Mouse (Mus musculus) heart, embryonic 14.5 days (tissue): Measurements from ENCODE around the gene Magi2. TPM values are rescaled to one million over a fixed set of nuclear protein-coding genes. Genes with fewer than 3 reads are reported as not detected.
"Not testable (repeated sequence)": the region's sequence is repeated elsewhere in the genome, so short reads cannot be mapped to it uniquely, and the experiment has no call there.

ENCODE experiments used
- ATAC-seq: fragments of 200-750 bp; cut with Nextera tagmentation; 2 replicates; pipeline ENCODE4 v1.8.0; 2017; ENCODE audit warnings: low read depth, moderate TSS enrichment; ENCODE audit not compliant: insufficient number of reproducible peaks, insufficient read depth, low FRiP score
- H3K27ac ChIP-seq, 2 experiments: fragments of 200-500 bp in 1 of 2; fragments of 300-500 bp in 1 of 2; sonication (generic) in 1 of 2; replicated peaks in 1 of 2; 2 replicates each; pipeline ENCODE4 v1.5.1; 2012 to 2014; ENCODE audit warnings: low read depth in 2 of 2, low read length in 2 of 2, control low read depth in 1 of 2, mild to moderate bottlenecking in 1 of 2, mixed read lengths in 1 of 2; ENCODE audit not compliant: control insufficient read depth in 1 of 2, insufficient read depth in 1 of 2
- H3K27me3 ChIP-seq: fragments of 300-500 bp; sonication (generic); 2 replicates; pipeline ENCODE4 v1.6.1; 2014; ENCODE audit warnings: mild to moderate bottlenecking, low read length, control low read depth; ENCODE audit not compliant: control insufficient read depth, insufficient read depth
- H3K36me3 ChIP-seq: fragments of 300-500 bp; sonication (generic); 2 replicates; pipeline ENCODE4 v1.6.1; 2014; ENCODE audit warnings: mild to moderate bottlenecking, control low read depth, low read length, mixed read lengths; ENCODE audit not compliant: control insufficient read depth, insufficient read depth
- H3K4me1 ChIP-seq, 2 experiments: fragments of 200-500 bp in 1 of 2; fragments of 300-500 bp in 1 of 2; sonication (generic) in 1 of 2; 2 replicates each; pipeline ENCODE4 v1.6.1; 2012 to 2014; ENCODE audit warnings: low read length in 2 of 2, control low read depth in 1 of 2, mixed read lengths in 1 of 2; ENCODE audit not compliant: control insufficient read depth in 2 of 2, insufficient read depth in 2 of 2
- H3K4me2 ChIP-seq: fragments of 300-500 bp; sonication (generic); 2 replicates; pipeline ENCODE4 v1.6.1; 2014; ENCODE audit warnings: mild to moderate bottlenecking, low read length
- H3K4me3 ChIP-seq, 2 experiments: fragments of 200-500 bp in 1 of 2; fragments of 300-500 bp in 1 of 2; sonication (generic) in 1 of 2; 2 replicates each; pipeline ENCODE4 v1.5.1; 2012 to 2014; ENCODE audit warnings: low read length in 2 of 2, mild to moderate bottlenecking in 2 of 2, control low read depth in 1 of 2, low read depth in 1 of 2, moderate library complexity in 1 of 2; ENCODE audit not compliant: control insufficient read depth in 1 of 2, insufficient read depth in 1 of 2
- H3K9ac ChIP-seq: fragments of 300-500 bp; sonication (generic); 2 replicates; pipeline ENCODE4 v1.6.1; 2014; ENCODE audit warnings: mild to moderate bottlenecking, low read length
- H3K9me3 ChIP-seq: fragments of 300-500 bp; sonication (generic); 2 replicates; pipeline ENCODE4 v1.6.1; 2016; ENCODE audit warnings: low read length, control low read depth; ENCODE audit not compliant: control insufficient read depth
- WGBS: fragments of 180-500 bp; shearing (Covaris S2); extraction: QIAGEN DNeasy Blood & Tissue Kit; methylation state at CpG from one replicate; pipeline ENCODE4 v1.1.7; 2014; 5-methylcytosine and 5-hydroxymethylcytosine counted together
- polyA plus RNA-seq: library from polyadenylated mRNA; unstranded; fragments of >200 nt; fragmentation: Nextera tagmentation; extraction: Ambion mirVana; gene quantifications from 2 replicates; pipeline ENCODE4 v1.2.1, GENCODE M21; 2014

Magi2 gene
- polyA plus RNA-seq, 1 experiment from 2014 or later = 3.4 TPM

- H3K9ac ChIP-seq = peak overlapping the region; percentile 82
- WGBS = under 1% methylated on average over 50 of the region's 57 CpGs
Observed at GRCm38 (mm10) chr5:20701483-20702421, 1474.9 kb downstream of the Magi2 start.

GRCm38 (mm10) chr5:20702480-20703303 lies 1475.9 kb downstream of the Magi2 start:
- ATAC-seq = no peak; the same call in 1 of the 2 replicates
- H3K4me2 ChIP-seq = peak overlapping the region; percentile 80
- H3K4me1 ChIP-seq = no peaks in the 10 kb centered on the region
- no peaks in the 10 kb centered on the region for H3K27me3 ChIP-seq
- H3K9ac ChIP-seq = peak overlapping the region; percentile 82
- peak overlapping the region; percentile 74 for H3K4me3 ChIP-seq
- peak overlapping the region; percentile 69 to 92 for H3K27ac ChIP-seq
- WGBS = under 1% methylated on average over 57 of the region's 57 CpGs
- no peaks in the 10 kb centered on the region for H3K9me3 ChIP-seq
- H3K36me3 ChIP-seq = no peaks in the 10 kb centered on the region

More at GRCm38 (mm10) chr5:20701483-20702421, 1474.9 kb downstream of the Magi2 start:
- Histone ChIP-seq H3K4me3 (peak overlapping the region; percentile 74), H3K4me1 (no peaks in the 10 kb centered on the region), H3K27me3 (no peaks in the 10 kb centered on the region), H3K27ac (peak overlapping the region; percentile 69 to 92), H3K9me3 (no peaks in the 10 kb centered on the region), H3K4me2 (peak overlapping the region; percentile 80), H3K36me3 (no peaks in the 10 kb centered on the region)
- ATAC-seq = peak; percentile 92

GRCm38 (mm10) chr5:20703304-20703700 lies 1476.5 kb downstream of the Magi2 start:
- H3K9ac ChIP-seq = no peak overlapping the region
- no peaks in the 10 kb centered on the region for H3K36me3 ChIP-seq
- no peaks in the 10 kb centered on the region for H3K27me3 ChIP-seq
- H3K9me3 ChIP-seq = no peaks in the 10 kb centered on the region
- H3K4me2 ChIP-seq = peak overlapping the region; percentile 80
- no peak for ATAC-seq
- no peaks in the 10 kb centered on the region for H3K4me1 ChIP-seq
- H3K4me3 ChIP-seq = no peak overlapping the region; a peak in 1 of 4 replicates
- 68% methylated on average over 5 of the region's 5 CpGs for WGBS
- H3K27ac ChIP-seq = no peak overlapping the region

- Histone ChIP-seq H3K4me3 (no peak overlapping the region), H3K4me2 (no peak overlapping the region)
- 89% methylated on average over 13 of the region's 13 CpGs for WGBS
Observed at GRCm38 (mm10) chr5:20703971-20704575, 1477.2 kb downstream of the Magi2 start.

GRCm38 (mm10) chr5:20704886-20705285 lies 1478.0 kb downstream of the Magi2 start:
- H3K9me3 ChIP-seq = no peaks in the 10 kb centered on the region
- H3K4me3 ChIP-seq = no peak overlapping the region
- no peak overlapping the region for H3K4me2 ChIP-seq
- H3K36me3 ChIP-seq = no peaks in the 10 kb centered on the region
- WGBS = 54% methylated on average over 4 of the region's 4 CpGs
- H3K27ac ChIP-seq = no peak overlapping the region
- no peak overlapping the region for H3K9ac ChIP-seq
- no peaks in the 10 kb centered on the region for H3K4me1 ChIP-seq
- H3K27me3 ChIP-seq = no peaks in the 10 kb centered on the region
- ATAC-seq = no peak

More at GRCm38 (mm10) chr5:20703971-20704575, 1477.2 kb downstream of the Magi2 start:
- Histone ChIP-seq H3K9ac (no peak overlapping the region), H3K36me3 (no peaks in the 10 kb centered on the region), H3K4me1 (no peaks in the 10 kb centered on the region), H3K9me3 (no peaks in the 10 kb centered on the region), H3K27me3 (no peaks in the 10 kb centered on the region), H3K27ac (no peak overlapping the region)
- ATAC-seq = no peak

GRCm38 (mm10) chr5:20706322-20707282 lies 1479.8 kb downstream of the Magi2 start:
- not testable (repeated sequence) for H3K9me3 ChIP-seq, H3K36me3 ChIP-seq, H3K27me3 ChIP-seq, ATAC-seq, H3K4me3 ChIP-seq, H3K4me2 ChIP-seq, H3K4me1 ChIP-seq, H3K9ac ChIP-seq, H3K27ac ChIP-seq
- WGBS = 74% methylated on average over 8 of the region's 18 CpGs
